Mouse (Mus musculus) embryonic facial prominence, embryonic 12.5 days (tissue): ENCODE results near the gene Ppp1r16b. TPM values are rescaled to one million over a fixed set of nuclear protein-coding genes. Genes with fewer than 3 reads are reported as not detected.

Experiments
- ATAC-seq: fragments of 200-750 bp; cut with Nextera tagmentation; 2 replicates; pipeline ENCODE4 v1.8.0; 2017; ENCODE audit not compliant: insufficient number of reproducible peaks, insufficient read depth, low FRiP score, low TSS enrichment
- H3K27ac ChIP-seq: fragments of 300-500 bp; sonication (generic); 2 replicates; pipeline ENCODE4 v1.5.1; 2016; ENCODE audit warnings: mild to moderate bottlenecking
- H3K27me3 ChIP-seq: fragments of 300-500 bp; sonication (generic); 2 replicates; pipeline ENCODE4 v1.6.1; 2016; ENCODE audit warnings: mild to moderate bottlenecking, moderate library complexity
- H3K36me3 ChIP-seq: fragments of 300-500 bp; sonication (generic); 2 replicates; pipeline ENCODE4 v1.6.1; 2016; ENCODE audit warnings: mild to moderate bottlenecking
- H3K4me1 ChIP-seq: fragments of 300-500 bp; sonication (generic); 2 replicates; pipeline ENCODE4 v1.6.1; 2016
- H3K4me2 ChIP-seq: fragments of 300-500 bp; sonication (generic); replicated peaks from 2 replicates; pipeline ENCODE4 v1.6.1; 2016; ENCODE audit warnings: mild to moderate bottlenecking, moderate library complexity
- H3K4me3 ChIP-seq: fragments of 300-500 bp; sonication (generic); 2 replicates; pipeline ENCODE4 v1.5.1; 2016; ENCODE audit warnings: mild to moderate bottlenecking
- H3K9ac ChIP-seq: fragments of 300-500 bp; sonication (generic); 2 replicates; pipeline ENCODE4 v1.6.1; 2016; ENCODE audit warnings: mild to moderate bottlenecking, moderate library complexity
- H3K9me3 ChIP-seq: fragments of 300-500 bp; sonication (generic); 2 replicates; pipeline ENCODE4 v1.6.1; 2016; ENCODE audit warnings: mild to moderate bottlenecking, moderate library complexity
- WGBS: fragments of 180-500 bp; shearing (Covaris S2); methylation state at CpG from one replicate; pipeline ENCODE4 v1.1.7; 2016; 5-methylcytosine and 5-hydroxymethylcytosine counted together
- polyA plus RNA-seq: library from polyadenylated mRNA; unstranded; fragments of >200 nt; fragmentation: Nextera tagmentation; extraction: Ambion mirVana; gene quantifications from 2 replicates; pipeline ENCODE4 v1.2.1, GENCODE M21; 2016

Gene Ppp1r16b
- polyA plus RNA-seq, 1 experiment from 2014 or later, result 2.5 TPM

DNA sequence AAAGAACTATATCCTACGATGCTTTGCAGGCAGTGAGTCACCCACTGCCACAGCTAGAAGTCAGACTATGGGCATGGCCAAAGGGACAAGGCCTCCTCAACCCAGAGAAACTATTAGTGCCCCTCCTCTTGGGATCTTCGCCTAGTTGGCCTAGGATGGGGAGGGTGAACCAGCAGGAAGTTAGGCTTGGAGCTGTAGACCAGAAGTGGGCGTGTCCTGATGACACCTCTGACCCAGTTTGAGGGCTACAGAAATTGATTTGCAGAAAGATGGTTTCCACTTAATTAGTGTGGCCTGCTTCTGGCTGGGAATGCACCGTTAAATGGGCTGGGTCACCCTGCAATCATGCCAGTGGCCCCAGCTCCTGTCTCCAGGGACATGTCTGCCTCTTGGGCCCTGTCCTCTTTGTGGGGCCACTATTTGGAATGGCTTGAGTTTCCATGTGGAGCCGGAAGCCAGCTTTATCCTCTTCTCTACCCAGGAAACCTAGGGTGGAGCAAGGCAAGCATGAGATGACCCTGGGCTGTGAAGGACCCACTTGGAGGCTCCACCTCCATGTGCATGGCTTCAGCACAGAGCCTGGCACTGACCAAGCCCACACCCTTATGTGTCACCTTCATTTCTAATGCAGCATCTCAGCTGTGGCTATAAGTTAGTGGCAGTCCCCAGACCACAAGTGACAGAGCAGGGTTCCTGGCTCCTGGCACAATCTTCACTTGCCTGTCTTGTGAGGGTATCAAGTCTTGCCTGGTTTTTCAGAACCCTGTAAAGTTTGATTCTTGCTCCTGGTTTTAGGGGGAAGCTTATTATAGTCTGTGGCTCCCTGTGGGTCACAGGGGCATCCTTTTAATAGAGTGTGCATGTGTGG lies 52.6 kb downstream of the Ppp1r16b start:
- H3K27ac ChIP-seq, result no peak overlapping the region
- H3K4me1 ChIP-seq, result peaks cover 4% of the 10 kb centered on the region
- 75% methylated on average over 5 of the region's 5 CpGs for WGBS
- no peak overlapping the region for H3K9ac ChIP-seq
- H3K4me2 ChIP-seq, result no peak overlapping the region
- H3K27me3 ChIP-seq, result no peaks in the 10 kb centered on the region
- H3K4me3 ChIP-seq, result no peak overlapping the region
- H3K9me3 ChIP-seq, result no peaks in the 10 kb centered on the region
- H3K36me3 ChIP-seq, result no peaks in the 10 kb centered on the region
- no peak for ATAC-seq

GRCm38 (mm10) chr2:158718816-158719549 lies 53.8 kb downstream of the Ppp1r16b start:
- no peak overlapping the region for H3K4me3 ChIP-seq
- no peak for ATAC-seq
- 83% methylated on average over 12 of the region's 12 CpGs for WGBS
- H3K4me1 ChIP-seq, result peaks cover 4% of the 10 kb centered on the region; the same call in 1 of the 2 replicates
- no peak overlapping the region for H3K4me2 ChIP-seq
- no peaks in the 10 kb centered on the region for H3K27me3 ChIP-seq
- no peaks in the 10 kb centered on the region for H3K9me3 ChIP-seq
- no peaks in the 10 kb centered on the region for H3K36me3 ChIP-seq
- no peak overlapping the region for H3K9ac ChIP-seq
- H3K27ac ChIP-seq, result no peak overlapping the region

DNA sequence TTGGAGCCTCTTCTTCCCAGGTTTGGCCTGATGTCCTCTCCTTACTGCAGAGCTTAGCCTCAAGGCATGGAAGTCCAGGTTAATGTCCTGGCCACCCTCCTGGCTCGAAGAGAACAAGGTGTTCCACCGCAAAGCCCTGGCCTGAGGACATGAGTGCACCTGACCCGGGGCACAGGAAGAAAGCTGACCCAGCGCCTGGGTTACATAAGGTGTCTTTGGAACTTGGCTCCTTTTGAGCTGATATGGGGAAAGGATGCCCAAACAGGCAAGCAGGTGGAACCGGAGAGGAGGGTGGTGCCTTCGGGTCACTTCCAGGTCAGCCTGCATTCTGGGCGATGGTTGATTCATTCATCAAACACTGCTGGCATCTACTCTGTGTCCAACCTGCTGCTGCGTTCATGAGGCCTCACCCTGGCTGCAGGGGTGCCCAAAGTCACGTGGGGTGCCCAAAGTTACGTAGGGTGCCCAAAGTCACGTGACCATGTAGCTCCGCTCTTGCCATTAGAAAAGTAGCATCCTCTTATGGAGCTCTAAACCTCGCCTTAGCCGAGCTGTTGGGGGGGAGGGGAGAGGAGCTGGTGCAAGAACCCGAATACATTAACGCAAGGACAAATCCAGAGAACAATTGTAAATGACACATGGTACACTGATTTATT lies 55.6 kb downstream of the Ppp1r16b start:
- Histone ChIP-seq H3K36me3 (no peaks in the 10 kb centered on the region), H3K9ac (no peak overlapping the region), H3K4me3 (no peak overlapping the region), H3K27me3 (no peaks in the 10 kb centered on the region), H3K4me1 (peaks cover 4% of the 10 kb centered on the region; the same call in 1 of the 2 replicates), H3K27ac (no peak overlapping the region), H3K9me3 (no peaks in the 10 kb centered on the region), H3K4me2 (no peak overlapping the region)
- no peak for ATAC-seq
- WGBS, result 75% methylated on average over 16 of the region's 16 CpGs

DNA sequence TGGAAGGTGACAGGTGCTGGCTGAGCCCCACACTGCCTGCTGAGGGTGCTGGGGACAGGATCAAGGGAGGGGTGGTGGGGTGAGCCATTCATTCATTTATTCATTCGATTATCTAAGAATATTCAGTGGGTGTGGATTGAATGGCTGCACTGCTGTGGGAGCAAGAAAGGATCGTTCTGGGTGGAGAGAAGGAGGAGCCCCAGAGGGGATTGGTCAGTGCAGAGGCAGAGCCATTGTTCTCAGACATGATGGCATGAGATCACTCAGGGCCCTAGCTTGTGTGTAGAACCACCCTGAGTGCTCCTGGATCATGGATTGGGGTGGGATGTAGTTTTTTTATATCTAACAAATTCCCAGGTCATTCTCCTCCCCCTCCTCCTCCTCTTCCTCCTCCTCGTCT lies 56.3 kb downstream of the Ppp1r16b start:
- WGBS, result 68% methylated on average over 3 of the region's 3 CpGs
- no peaks in the 10 kb centered on the region for H3K4me1 ChIP-seq
- no peaks in the 10 kb centered on the region for H3K36me3 ChIP-seq
- no peaks in the 10 kb centered on the region for H3K27me3 ChIP-seq
- H3K9ac ChIP-seq, result no peak overlapping the region
- no peaks in the 10 kb centered on the region for H3K9me3 ChIP-seq
- no peak overlapping the region for H3K4me2 ChIP-seq
- H3K27ac ChIP-seq, result no peak overlapping the region
- no peak for ATAC-seq
- no peak overlapping the region for H3K4me3 ChIP-seq

DNA sequence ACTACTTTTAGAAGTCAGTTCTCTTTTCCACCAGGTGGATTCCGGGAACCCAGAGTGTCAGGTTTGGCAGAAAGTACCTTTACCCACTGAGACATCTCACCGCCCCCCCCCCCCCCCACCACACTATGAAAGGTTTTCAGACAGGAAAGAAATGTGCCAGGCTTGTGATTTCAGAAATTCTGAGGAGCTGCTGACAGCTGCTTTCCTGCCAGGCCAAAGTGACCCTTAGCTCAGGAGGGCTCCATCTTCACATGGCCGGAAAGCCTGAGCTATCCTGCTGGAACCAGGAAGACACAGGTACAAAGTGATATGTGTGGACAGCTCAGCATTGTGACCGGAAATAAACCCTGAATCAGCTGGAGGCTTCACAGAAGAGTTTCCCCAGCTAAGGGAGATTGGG lies 56.9 kb downstream of the Ppp1r16b start:
- H3K9me3 ChIP-seq, result no peaks in the 10 kb centered on the region
- H3K4me2 ChIP-seq, result no peak overlapping the region
- H3K4me3 ChIP-seq, result no peak overlapping the region
- no peak overlapping the region for H3K9ac ChIP-seq
- H3K4me1 ChIP-seq, result no peaks in the 10 kb centered on the region
- H3K36me3 ChIP-seq, result no peaks in the 10 kb centered on the region
- H3K27me3 ChIP-seq, result no peaks in the 10 kb centered on the region
- H3K27ac ChIP-seq, result no peak overlapping the region
- WGBS, result 81% methylated on average over 4 of the region's 4 CpGs
- ATAC-seq, result no peak

GRCm38 (mm10) chr2:158722991-158723551 lies 57.9 kb downstream of the Ppp1r16b start:
- Histone ChIP-seq H3K4me1 (no peaks in the 10 kb centered on the region), H3K27ac (no peak overlapping the region), H3K36me3 (no peaks in the 10 kb centered on the region), H3K27me3 (no peaks in the 10 kb centered on the region), H3K4me2 (no peak overlapping the region), H3K9me3 (no peaks in the 10 kb centered on the region), H3K4me3 (no peak overlapping the region), H3K9ac (no peak overlapping the region)
- WGBS, result 48% methylated on average over 6 of the region's 6 CpGs
- ATAC-seq, result no peak

- Histone ChIP-seq H3K27me3 (no peaks in the 10 kb centered on the region), H3K36me3 (no peaks in the 10 kb centered on the region), H3K9me3 (no peaks in the 10 kb centered on the region), H3K9ac (no peak overlapping the region), H3K4me3 (no peak overlapping the region), H3K27ac (no peak overlapping the region), H3K4me1 (no peaks in the 10 kb centered on the region), H3K4me2 (no peak overlapping the region)
- no peak for ATAC-seq
- WGBS, result 48% methylated on average over 6 of the region's 6 CpGs
Observed at GRCm38 (mm10) chr2:158723806-158724205, 58.6 kb downstream of the Ppp1r16b start.

DNA sequence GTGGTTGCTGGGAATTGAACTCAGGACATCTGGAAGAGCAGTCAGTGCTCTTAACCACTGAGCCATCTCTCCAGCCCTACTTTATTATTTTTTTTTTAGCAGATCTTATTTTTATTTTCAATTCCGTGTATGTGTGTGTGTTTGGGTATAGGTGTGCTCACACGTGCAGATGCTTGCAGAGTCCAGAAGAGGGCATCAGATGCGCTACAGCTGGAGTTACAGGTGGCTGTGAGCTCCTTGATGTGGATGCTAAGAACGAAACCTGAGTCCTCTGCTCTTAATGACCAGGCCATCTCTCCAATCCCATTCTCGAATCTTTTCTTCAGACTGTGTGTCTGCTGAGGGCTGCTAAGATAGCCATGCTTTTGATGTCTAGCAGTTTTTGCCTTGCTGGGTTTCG lies 61.1 kb downstream of the Ppp1r16b start:
- H3K9ac ChIP-seq, result no peak overlapping the region
- H3K27me3 ChIP-seq, result no peaks in the 10 kb centered on the region
- H3K27ac ChIP-seq, result no peak overlapping the region
- H3K36me3 ChIP-seq, result no peaks in the 10 kb centered on the region
- no peak for ATAC-seq
- no peaks in the 10 kb centered on the region for H3K4me1 ChIP-seq
- no peaks in the 10 kb centered on the region for H3K9me3 ChIP-seq
- no peak overlapping the region for H3K4me2 ChIP-seq
- 62% methylated on average over 6 of the region's 6 CpGs for WGBS
- H3K4me3 ChIP-seq, result no peak overlapping the region

- Histone ChIP-seq H3K9me3 (no peaks in the 10 kb centered on the region), H3K4me1 (no peaks in the 10 kb centered on the region), H3K4me3 (no peak overlapping the region), H3K9ac (no peak overlapping the region), H3K27me3 (no peaks in the 10 kb centered on the region), H3K4me2 (no peak overlapping the region), H3K27ac (no peak overlapping the region), H3K36me3 (no peaks in the 10 kb centered on the region)
- 47% methylated on average over 7 of the region's 7 CpGs for WGBS
- no peak for ATAC-seq
Observed at GRCm38 (mm10) chr2:158728061-158728815, 63.0 kb downstream of the Ppp1r16b start.

- no peaks in the 10 kb centered on the region for H3K9me3 ChIP-seq
- H3K4me3 ChIP-seq, result no peak overlapping the region
- H3K27ac ChIP-seq, result no peak overlapping the region
- 66% methylated on average over 3 of the region's 3 CpGs for WGBS
- no peak for ATAC-seq
- no peaks in the 10 kb centered on the region for H3K4me1 ChIP-seq
- H3K9ac ChIP-seq, result no peak overlapping the region
- no peaks in the 10 kb centered on the region for H3K27me3 ChIP-seq
- H3K36me3 ChIP-seq, result no peaks in the 10 kb centered on the region
- H3K4me2 ChIP-seq, result no peak overlapping the region
Observed at GRCm38 (mm10) chr2:158730896-158731295, 65.7 kb downstream of the Ppp1r16b start.

- H3K4me2 ChIP-seq, result no peak overlapping the region
- H3K9me3 ChIP-seq, result no peaks in the 10 kb centered on the region
- 82% methylated on average over 9 of the region's 9 CpGs for WGBS
- H3K4me1 ChIP-seq, result no peaks in the 10 kb centered on the region
- H3K9ac ChIP-seq, result no peak overlapping the region
- no peak overlapping the region for H3K27ac ChIP-seq
- no peak for ATAC-seq
- H3K4me3 ChIP-seq, result no peak overlapping the region
- H3K36me3 ChIP-seq, result no peaks in the 10 kb centered on the region
- no peaks in the 10 kb centered on the region for H3K27me3 ChIP-seq
Observed at GRCm38 (mm10) chr2:158732521-158732920, 67.3 kb downstream of the Ppp1r16b start.
